Mouse (Mus musculus): ENCODE data around the gene Tpm4. TPM values are rescaled to one million over a fixed set of nuclear protein-coding genes. Genes with fewer than 3 reads are reported as not detected.
"Not testable (repeated sequence)": the region's sequence is repeated elsewhere in the genome, so short reads cannot be mapped to it uniquely, and the experiment has no call there.

Gene Tpm4
- 76.9 and 97.8 TPM in 2 replicates for polyA plus RNA-seq (2012; rRNA removed)

- DNase-seq (ENCODE audit: low read depth): no peak
Measured at GRCm38 (mm10) chr8:72134756-72135445, at the start of gene Tpm4. Gene Tpm4 (plus strand): TSS chr8:72134975.

DNA sequence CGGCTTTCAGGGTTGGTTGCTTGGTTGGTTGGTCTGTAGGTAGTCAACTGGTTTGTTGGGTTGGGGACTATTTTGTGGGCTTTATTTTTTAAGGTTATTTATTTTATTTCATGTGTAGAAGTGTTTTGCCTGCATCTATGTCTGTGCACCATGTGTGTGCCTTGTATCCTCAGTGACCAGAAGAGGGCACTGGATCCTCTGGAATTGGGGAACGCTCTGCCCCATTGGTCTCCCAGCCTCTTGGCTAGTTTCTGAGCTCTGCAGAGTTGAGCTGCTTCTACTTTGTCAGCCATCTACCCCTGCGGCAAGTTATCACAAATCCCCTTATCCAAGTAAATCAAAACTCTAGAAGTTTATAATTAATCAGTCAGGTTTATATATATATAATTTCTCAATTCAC is 47.2 kb upstream of the Tpm4 start:
- not testable (repeated sequence) for DNase-seq (ENCODE audit: low read depth)

DNA sequence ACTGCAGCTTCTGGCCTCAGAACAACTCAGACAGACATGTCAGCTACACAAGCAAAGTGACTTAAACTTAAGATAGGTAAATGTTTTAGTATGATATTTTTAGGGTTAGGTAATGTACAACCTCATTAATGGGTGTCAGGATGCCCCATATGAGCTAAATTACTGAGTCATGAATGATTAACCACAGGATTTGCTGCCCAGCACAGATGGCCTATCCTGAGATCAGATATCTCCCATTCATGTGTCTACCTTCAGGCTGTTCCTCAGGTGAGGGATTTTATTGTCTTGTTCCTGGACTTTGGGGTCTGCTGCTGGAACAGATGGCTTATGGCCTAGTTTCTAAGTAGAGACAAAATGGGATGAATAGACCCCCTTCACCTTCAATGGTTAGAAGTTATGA is 38.1 kb upstream of the Tpm4 start:
- DNase-seq (ENCODE audit: low read depth): not testable (repeated sequence)

- not testable (repeated sequence) for DNase-seq (ENCODE audit: low read depth)
Measured at GRCm38 (mm10) chr8:72099377-72100103, 35.2 kb upstream of the Tpm4 start.

DNA sequence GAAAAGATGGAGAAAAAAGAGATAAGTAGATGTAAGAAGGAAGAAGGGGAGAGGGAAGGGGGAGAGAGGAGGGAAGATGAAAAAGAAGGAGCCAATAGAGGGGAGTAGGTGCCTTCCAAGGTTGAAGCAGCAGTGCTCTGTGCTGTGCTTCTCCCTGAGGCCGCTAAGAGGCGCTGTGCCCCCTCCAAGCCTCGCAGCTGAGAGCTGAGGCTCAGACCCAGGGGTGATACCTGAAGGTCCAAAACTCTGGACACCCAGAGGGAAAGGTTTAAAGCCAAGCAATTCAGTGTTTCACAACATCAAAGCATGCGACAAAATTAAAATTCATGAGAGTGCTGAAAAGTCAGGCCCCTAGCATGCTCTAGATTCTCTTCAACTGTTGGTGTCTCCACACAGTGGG is 29.6 kb upstream of the Tpm4 start:
- DNase-seq (ENCODE audit: low read depth): no peak

- no peak for DNase-seq (ENCODE audit: low read depth)
Measured at GRCm38 (mm10) chr8:72106740-72107139, 28.0 kb upstream of the Tpm4 start, which contains the start of gene Olfr374. Gene Olfr374 (plus strand): TSS chr8:72107040.

DNA sequence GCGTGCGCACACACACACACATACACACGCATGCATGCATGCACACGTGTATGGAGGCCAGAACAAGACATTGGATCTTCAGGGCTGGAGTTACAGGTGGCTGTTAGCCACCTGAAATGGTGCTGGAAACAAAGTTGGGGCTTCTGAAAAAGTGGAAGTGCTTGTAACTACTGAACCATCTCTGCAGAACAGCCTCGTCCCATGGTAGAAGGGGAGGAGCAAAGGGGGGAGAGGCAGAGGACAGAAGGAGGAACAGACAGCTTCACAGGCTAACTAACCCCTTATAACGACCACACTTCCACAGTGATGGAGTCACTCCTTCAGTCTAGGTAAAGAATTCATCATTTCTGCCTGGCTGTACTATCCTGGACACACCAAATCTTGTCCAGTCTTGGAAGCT is 23.9 kb upstream of the Tpm4 start:
- DNase-seq (ENCODE audit: low read depth): no peak

- DNase-seq (ENCODE audit: low read depth): no peak
Measured at GRCm38 (mm10) chr8:72112486-72112885, 22.3 kb upstream of the Tpm4 start.

DNA sequence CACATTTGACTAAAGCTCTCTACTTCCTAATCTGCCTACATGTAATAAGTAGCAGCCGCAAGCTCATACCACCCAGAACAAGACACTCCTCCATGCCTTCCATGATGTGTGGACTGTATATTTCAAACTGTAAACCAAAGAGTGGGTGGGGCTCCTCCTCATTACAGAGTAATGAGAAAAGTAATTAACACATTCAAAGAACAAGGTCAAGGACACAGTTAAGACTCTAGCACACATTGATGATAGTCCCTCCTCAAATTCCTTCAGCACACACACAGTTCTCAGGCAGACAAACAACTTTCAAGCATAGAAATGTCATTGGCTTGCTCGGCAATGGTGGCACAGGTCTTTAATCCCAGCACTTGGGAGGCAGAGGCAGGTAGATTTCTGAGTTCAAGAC is 19.6 kb upstream of the Tpm4 start:
- DNase-seq (ENCODE audit: low read depth): no peak

DNA sequence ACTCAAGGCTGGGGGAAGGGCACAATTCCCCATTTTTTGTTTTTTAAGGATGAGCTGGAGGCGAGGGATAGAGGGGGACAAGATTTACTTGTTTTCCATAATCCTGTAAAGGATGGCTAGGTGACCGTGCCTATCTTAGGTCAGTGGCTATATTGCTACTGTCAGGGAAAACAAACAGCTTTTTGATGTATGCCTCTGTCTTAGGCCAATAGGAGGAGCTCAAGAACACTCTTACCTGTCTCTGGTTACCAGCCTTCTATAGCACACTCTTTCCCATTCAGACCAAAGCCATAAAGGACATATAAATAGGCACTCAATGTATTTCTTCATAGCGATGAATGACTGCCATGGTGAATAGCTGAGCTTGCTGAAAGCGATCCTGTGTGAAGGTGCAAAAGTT is 16.2 kb upstream of the Tpm4 start:
- DNase-seq (ENCODE audit: low read depth): no peak

GRCm38 (mm10) chr8:72121486-72121885 is 13.3 kb upstream of the Tpm4 start:
- not testable (repeated sequence) for DNase-seq (ENCODE audit: low read depth)

- DNase-seq (ENCODE audit: low read depth): no peak
Measured at GRCm38 (mm10) chr8:72121997-72122396, 12.8 kb upstream of the Tpm4 start.

GRCm38 (mm10) chr8:72127834-72128233 is 6.9 kb upstream of the Tpm4 start:
- DNase-seq (ENCODE audit: low read depth): no peak

DNA sequence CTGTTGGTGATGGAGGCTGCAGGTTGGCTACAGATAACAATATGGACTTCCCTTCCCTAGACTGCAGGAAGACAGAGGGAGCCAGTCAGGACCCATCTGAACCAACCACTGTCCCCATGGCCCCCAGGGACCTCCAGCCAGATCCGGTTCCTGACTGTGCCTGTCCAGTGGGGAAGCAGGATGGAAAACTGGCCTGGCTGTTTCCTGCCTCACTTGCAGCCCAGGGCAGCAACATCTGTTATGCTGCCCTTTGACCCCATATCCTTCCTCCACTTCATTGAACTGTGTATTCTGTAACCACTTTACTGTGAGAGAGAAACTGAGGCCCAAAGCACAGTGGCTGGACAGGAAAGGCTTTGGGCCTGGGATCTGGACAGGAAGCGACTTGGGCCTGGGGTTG is 3.5 kb upstream of the Tpm4 start:
- no peak for DNase-seq (ENCODE audit: low read depth)

GRCm38 (mm10) chr8:72131901-72132300 is 2.9 kb upstream of the Tpm4 start:
- no peak for DNase-seq (ENCODE audit: low read depth)

GRCm38 (mm10) chr8:72132417-72132816 is 2.4 kb upstream of the Tpm4 start:
- DNase-seq (ENCODE audit: low read depth): no peak

- no peak for DNase-seq (ENCODE audit: low read depth)
Measured at GRCm38 (mm10) chr8:72132891-72133290, 1.9 kb upstream of the Tpm4 start.

DNA sequence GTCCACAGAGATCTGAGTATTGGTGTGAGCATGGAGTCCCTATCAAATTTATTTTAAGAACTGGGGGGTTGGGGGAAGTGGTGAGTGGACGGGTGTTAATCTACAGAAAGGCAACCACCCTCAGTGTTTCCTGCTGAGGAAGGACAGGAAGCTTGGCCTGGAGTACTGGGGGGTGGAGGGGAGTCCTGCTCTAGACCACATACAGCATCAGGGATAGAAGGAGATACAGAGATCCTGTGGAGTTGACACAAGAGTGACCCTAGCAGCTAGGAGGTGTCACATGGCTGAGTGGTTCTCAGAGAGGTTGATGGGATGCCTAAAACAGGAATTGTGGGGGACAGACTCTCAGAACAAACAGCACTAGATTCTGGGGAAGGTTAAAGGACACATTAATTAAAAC is 1.3 kb upstream of the Tpm4 start:
- DNase-seq (ENCODE audit: low read depth): no peak

DNA sequence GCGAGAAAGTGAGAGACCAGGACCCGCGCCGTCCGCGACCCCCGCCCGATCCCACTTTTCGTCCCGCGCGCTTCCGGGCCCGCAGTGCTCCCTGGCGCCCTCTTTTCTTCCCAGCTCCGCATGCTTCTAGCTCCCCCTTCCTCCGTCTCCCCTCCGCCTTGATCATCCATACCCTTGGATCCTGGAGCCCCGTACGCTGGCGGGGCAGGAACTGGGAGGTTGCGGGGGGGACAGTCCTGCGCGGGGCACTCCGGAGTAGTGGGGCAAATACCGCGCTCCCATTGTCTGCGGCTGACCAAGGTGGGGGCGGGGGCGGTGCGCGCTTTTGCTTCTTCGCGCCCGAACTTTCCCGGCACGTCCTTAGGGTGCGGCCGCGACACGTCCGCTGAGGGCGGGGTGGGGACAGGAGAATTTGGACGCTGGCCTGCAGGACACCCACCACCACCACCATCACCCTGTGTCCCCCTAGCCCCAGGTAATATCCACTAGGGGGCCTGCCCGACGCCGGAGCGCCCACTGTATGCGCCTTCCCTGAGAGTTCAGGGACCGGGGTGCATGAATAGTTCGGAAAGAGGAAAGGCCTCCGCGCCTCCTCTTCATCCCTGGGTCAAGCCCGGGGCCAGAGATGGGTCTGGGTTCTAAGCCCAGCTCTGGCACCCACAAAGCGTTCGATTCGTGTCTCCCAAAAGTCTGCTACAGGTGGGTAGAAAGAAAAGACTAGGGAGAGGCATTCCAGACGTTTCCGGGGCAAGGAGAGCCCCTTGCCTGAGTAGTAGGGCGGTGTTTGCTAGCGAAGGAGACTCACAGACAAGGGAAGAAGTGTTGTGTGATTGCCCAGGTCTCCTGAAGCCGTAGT is 899 bp downstream of the Tpm4 start:
- DNase-seq (ENCODE audit: low read depth): no peak

DNA sequence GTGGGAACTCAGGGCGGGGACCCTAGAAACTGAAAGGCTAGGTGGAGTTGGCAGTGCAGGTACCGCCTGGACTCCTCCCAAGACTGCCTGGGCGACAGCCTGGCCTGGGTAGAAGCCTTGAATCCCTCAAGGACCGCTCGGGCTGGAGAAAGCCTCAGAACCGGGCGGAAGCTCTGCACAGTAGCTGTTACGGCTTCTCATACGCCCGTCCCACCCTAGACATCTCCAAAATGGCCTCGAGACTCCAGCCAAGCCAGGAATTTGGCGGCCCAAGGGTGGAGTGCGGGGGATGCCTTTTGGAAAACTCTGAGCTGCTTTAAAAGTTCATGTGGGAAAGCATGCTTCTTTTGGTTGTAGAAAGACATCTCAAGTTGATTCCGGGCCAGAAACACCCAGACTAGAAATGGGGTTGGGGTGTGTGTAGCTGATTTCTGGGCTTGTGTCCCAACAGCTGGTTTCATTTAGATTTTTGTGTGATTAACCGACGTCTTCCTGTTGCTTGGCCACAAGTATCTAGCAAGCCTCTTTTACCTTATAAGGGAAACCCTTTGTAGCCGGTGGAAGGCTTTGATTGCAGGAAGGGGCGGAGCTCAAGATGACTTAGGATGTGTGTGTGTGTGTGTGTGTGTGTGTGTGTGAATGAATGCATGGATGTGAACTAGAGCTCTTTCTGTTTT is 1.7 kb downstream of the Tpm4 start:
- no peak for DNase-seq (ENCODE audit: low read depth)

DNA sequence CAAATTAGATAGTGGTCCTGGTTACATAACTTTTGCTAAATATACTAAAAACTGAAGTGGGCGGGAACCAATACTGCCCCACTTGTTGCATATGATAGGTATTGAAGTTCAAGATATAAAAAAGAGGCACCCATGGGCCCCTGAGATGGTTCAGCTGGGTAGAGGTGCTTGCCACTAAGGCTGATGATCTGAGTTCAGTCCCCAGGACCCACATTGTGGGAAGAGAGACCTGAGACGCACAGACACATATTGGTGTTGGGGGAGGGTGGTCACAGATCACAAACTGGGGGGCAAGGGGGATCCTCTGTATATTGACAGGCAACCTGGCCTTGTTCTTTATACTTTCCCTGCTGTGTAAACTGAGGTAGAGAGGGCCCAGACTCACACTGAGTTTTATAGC is 2.7 kb downstream of the Tpm4 start:
- no peak for DNase-seq (ENCODE audit: low read depth)

DNA sequence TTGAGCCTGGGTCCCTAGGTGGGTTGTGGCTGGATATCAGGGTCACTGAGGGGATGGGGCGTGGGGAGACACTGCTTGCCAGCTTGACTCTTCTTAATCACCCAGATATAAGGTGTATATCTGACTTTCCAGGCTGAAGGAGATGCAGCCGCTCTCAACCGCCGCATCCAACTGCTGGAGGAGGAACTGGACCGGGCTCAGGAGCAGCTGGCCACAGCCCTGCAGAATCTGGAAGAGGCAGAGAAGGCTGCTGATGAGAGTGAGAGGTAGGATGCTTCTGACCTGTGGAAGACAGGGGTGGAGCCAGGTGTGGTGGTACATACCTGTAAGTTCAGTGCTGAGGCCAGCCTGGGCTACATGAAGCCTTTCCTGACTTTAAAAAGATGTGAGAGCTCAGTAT is 3.7 kb downstream of the Tpm4 start:
- no peak for DNase-seq (ENCODE audit: low read depth)

Measured in gonadal fat pad, adult 2 months (tissue).